Mouse (Mus musculus) liver, postnatal 0 days (tissue): Measurements from ENCODE around the gene Cwc22. TPM values are rescaled to one million over a fixed set of nuclear protein-coding genes. Genes with fewer than 3 reads are reported as not detected.

Experiments used
- ATAC-seq: fragments of 200-750 bp; cut with Nextera tagmentation; 2 replicates; pipeline ENCODE4 v1.8.0; 2017; ENCODE audit warnings: mild to moderate bottlenecking, moderate library complexity
- DNase-seq: peaks from one replicate; pipeline ENCODE4 v3.0.0-alpha.2; 2016
- H3K27ac ChIP-seq: fragments of 300-500 bp; sonication (generic); 2 replicates; pipeline ENCODE4 v1.5.1; 2014; ENCODE audit warnings: antibody characterized with exemption, moderate library complexity, mild to moderate bottlenecking, low read depth
- H3K27me3 ChIP-seq: fragments of 300-500 bp; sonication (generic); 2 replicates; pipeline ENCODE4 v1.6.1; 2014; ENCODE audit warnings: low read length, control low read depth, mixed read lengths; ENCODE audit not compliant: insufficient read depth
- H3K36me3 ChIP-seq: fragments of 300-500 bp; sonication (generic); replicated peaks from 2 replicates; pipeline ENCODE4 v1.6.1; 2014; ENCODE audit warnings: mild to moderate bottlenecking, control low read depth, low read length, moderate library complexity, mixed read lengths; ENCODE audit not compliant: insufficient read depth
- H3K4me1 ChIP-seq: fragments of 300-500 bp; sonication (generic); 2 replicates; pipeline ENCODE4 v1.6.1; 2014; ENCODE audit warnings: antibody characterized with exemption, mild to moderate bottlenecking, control low read depth; ENCODE audit not compliant: insufficient read depth
- H3K4me2 ChIP-seq: fragments of 300-500 bp; sonication (generic); 2 replicates; pipeline ENCODE4 v1.6.1; 2014; ENCODE audit warnings: low read depth, mild to moderate bottlenecking, low read length, moderate library complexity, mixed read lengths
- H3K4me3 ChIP-seq: fragments of 300-500 bp; sonication (generic); 2 replicates; pipeline ENCODE4 v1.5.1; 2014; ENCODE audit warnings: low read depth, low read length
- H3K9ac ChIP-seq: fragments of 300-500 bp; sonication (generic); replicated peaks from 2 replicates; pipeline ENCODE4 v1.6.1; 2014; ENCODE audit warnings: mild to moderate bottlenecking, moderate library complexity
- H3K9me3 ChIP-seq: fragments of 300-500 bp; sonication (generic); 2 replicates; pipeline ENCODE4 v1.6.1; 2016; ENCODE audit warnings: mild to moderate bottlenecking, control low read depth, low read length, mixed read lengths
- CTCF ChIP-seq: sonication (generic); IDR thresholded peaks from 2 replicates; pipeline ENCODE4 v1.5.1; 2016; ENCODE audit warnings: antibody characterized with exemption, low read depth
- EP300 ChIP-seq: IDR thresholded peaks from 2 replicates; pipeline ENCODE4 v1.6.1; 2016; ENCODE audit warnings: antibody characterized with exemption, low read depth, mild to moderate bottlenecking
- WGBS: fragments of 180-500 bp; shearing (Covaris S2); extraction: QIAGEN DNeasy Blood & Tissue Kit; methylation state at CpG from one replicate; pipeline ENCODE4 v1.1.7; 2014; ENCODE audit not compliant: insufficient replicate concordance; 5-methylcytosine and 5-hydroxymethylcytosine counted together
- polyA plus RNA-seq: library from polyadenylated mRNA; unstranded; fragments of >200 nt; fragmentation: Nextera tagmentation; extraction: Ambion mirVana; gene quantifications from 2 replicates; pipeline ENCODE4 v1.2.1, GENCODE M21; 2015

Cwc22 gene
- polyA plus RNA-seq: 5.9 and 9.0 TPM in 2 replicates

- H3K4me3 ChIP-seq: peak within 1 kb of the TSS; percentile 93
- H3K9me3 ChIP-seq: no peaks in the 10 kb centered on the region
- H3K4me1 ChIP-seq: peaks cover 13% of the 10 kb centered on the region
- no peak for TF ChIP-seq CTCF
- TF ChIP-seq EP300: no peak; the same call in 1 of the 2 replicates
- DNase-seq (peak; percentile 91), ATAC-seq (peak; percentile 95)
- peak within 1 kb of the TSS; percentile 94 for H3K9ac ChIP-seq
- H3K4me2 ChIP-seq: peak within 1 kb of the TSS; percentile 76
- under 1% methylated on average over 53 of the region's 55 CpGs for WGBS
- H3K27me3 ChIP-seq: no peaks in the 10 kb centered on the region
- H3K27ac ChIP-seq: peak within 1 kb of the TSS; percentile 71
- no peaks in the 10 kb centered on the region for H3K36me3 ChIP-seq
These were observed at the start of gene Cwc22 for GRCm38 (mm10) chr2:77945596-77946485. Gene Cwc22, minus strand, starts transcription at chr2:77946375.

DNA sequence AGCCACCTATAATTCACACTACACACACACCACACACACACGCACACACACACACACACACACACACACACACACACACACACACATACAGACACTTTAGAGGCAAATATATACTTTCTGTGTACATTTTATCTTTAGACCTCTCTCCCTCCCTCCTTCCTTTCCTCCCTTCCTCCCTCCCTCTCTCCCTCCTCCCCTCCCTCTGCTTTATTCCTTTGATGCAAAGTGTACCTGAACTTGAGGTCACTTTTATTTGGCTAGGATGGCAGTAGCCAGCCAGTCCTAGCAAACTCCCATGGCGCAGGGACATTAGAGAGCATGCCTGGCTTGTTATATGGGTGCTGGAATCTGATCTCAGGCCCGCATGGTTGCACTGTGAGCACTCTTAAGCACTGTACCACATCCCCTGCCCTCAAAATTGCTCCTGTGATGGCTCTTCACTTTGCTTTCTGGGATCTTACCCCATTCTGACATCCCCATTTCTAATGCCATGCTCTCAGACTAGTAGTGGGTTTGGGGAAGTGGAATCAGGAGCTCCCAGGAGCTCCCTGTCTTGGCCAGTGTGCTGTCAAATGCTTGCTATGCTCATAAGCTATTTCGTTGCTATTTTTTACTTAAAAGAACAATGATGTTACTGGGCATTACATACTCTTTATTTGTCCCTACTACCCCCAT lies 47.7 kb upstream of the Cwc22 start:
- Histone ChIP-seq H3K4me1 (no peaks in the 10 kb centered on the region), H3K4me3 (no peak overlapping the region), H3K27ac (no peak overlapping the region), H3K36me3 (no peaks in the 10 kb centered on the region), H3K9me3 (no peaks in the 10 kb centered on the region), H3K27me3 (no peaks in the 10 kb centered on the region), H3K9ac (no peak overlapping the region), H3K4me2 (no peak overlapping the region)
- no peak for DNase-seq
- no peak for ATAC-seq
- WGBS: 54% methylated on average over 4 of the region's 4 CpGs
- no peak for TF ChIP-seq CTCF
- no peak for TF ChIP-seq EP300

DNA sequence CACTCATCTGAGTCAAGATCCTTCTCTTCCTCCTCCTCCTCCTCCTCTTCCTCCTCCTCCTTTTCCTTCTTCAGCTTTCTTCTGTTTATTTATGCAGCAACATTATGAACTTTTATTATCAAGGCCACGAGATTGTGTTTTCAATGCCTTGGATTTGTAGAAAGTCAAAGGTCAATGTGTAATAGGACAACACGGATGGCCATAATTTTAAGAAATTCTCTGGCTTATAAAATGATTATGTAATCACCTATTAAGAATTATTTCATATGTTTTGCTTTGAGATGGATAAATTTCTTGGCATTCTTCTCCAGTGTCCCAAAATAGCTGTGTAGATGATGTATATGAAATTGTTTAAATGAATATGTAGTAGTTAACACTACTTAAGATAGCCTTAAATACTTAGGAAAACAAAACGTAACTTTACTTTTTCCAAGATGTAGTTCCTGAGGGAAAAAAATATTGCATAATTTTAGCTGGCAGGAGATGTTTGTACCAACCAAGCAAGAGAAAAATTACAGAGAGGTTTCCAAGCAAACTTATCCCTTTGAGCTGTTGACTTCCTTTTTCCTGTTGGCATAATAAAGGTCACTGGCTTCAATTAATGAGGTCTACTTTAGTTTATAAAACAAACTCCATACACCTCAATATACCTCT lies 46.9 kb upstream of the Cwc22 start:
- Histone ChIP-seq H3K4me2 (no peak overlapping the region), H3K27ac (no peak overlapping the region), H3K27me3 (no peaks in the 10 kb centered on the region), H3K4me1 (no peaks in the 10 kb centered on the region), H3K4me3 (no peak overlapping the region), H3K9ac (no peak overlapping the region), H3K9me3 (no peaks in the 10 kb centered on the region), H3K36me3 (no peaks in the 10 kb centered on the region)
- WGBS: 66% methylated on average over 3 of the region's 3 CpGs
- TF ChIP-seq CTCF (no peak), EP300 (no peak)
- ATAC-seq (no peak), DNase-seq (no peak)

DNA sequence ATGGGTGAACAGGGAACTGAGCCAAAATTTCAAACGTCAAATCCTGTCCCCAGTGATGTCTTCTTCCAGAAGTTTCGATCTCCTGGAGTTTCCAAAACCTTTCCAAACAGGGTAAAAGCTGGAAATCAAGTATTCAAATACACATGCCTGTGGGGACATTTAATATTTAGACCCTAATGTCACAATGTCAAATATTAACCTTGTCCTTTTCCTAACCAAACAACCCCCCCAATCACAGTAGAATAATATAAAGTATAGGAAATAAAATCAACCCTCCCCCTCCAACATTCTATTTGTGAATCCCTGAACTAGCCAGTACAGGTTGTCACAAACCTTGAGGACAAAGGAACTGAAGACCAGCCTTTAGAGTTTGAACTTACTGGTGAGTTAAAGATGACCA lies 44.6 kb upstream of the Cwc22 start:
- no peaks in the 10 kb centered on the region for H3K9me3 ChIP-seq
- 42% methylated on average over 2 of the region's 2 CpGs for WGBS
- H3K4me2 ChIP-seq: no peak overlapping the region
- TF ChIP-seq CTCF (no peak), EP300 (no peak)
- H3K4me1 ChIP-seq: no peaks in the 10 kb centered on the region
- H3K9ac ChIP-seq: no peak overlapping the region
- H3K4me3 ChIP-seq: no peak overlapping the region
- ATAC-seq (no peak), DNase-seq (no peak)
- H3K36me3 ChIP-seq: no peaks in the 10 kb centered on the region
- H3K27ac ChIP-seq: no peak overlapping the region
- H3K27me3 ChIP-seq: no peaks in the 10 kb centered on the region

- Histone ChIP-seq H3K27me3 (no peaks in the 10 kb centered on the region), H3K9me3 (no peaks in the 10 kb centered on the region), H3K4me2 (no peak overlapping the region), H3K36me3 (no peaks in the 10 kb centered on the region), H3K27ac (no peak overlapping the region), H3K4me3 (no peak overlapping the region), H3K4me1 (no peaks in the 10 kb centered on the region), H3K9ac (no peak overlapping the region)
- TF ChIP-seq EP300: no peak
- TF ChIP-seq CTCF: no peak
- DNase-seq: no peak
- ATAC-seq: no peak
These were observed 43.9 kb upstream of the Cwc22 start for GRCm38 (mm10) chr2:77990121-77990520.

- no peaks in the 10 kb centered on the region for H3K9me3 ChIP-seq
These were observed 43.2 kb upstream of the Cwc22 start for GRCm38 (mm10) chr2:77989390-77989789.

More at GRCm38 (mm10) chr2:77989390-77989789, 43.2 kb upstream of the Cwc22 start:
- TF ChIP-seq EP300 (no peak), CTCF (no peak)
- ATAC-seq: no peak
- Histone ChIP-seq H3K4me2 (no peak overlapping the region), H3K4me3 (no peak overlapping the region), H3K27me3 (no peaks in the 10 kb centered on the region), H3K27ac (no peak overlapping the region), H3K36me3 (no peaks in the 10 kb centered on the region), H3K4me1 (no peaks in the 10 kb centered on the region), H3K9ac (no peak overlapping the region)
- 41% methylated on average over 1 of the region's 1 CpGs for WGBS
- no peak for DNase-seq
